Mouse (Mus musculus) NIH3T3 (cell line): ENCODE data around the gene Hnrnpl.

ENCODE experiments used
- DNase-seq: peaks from one replicate; pipeline ENCODE4 v3.0.0-alpha.2; 2012; ENCODE audit warnings: low read depth

Gene Hnrnpl

GRCm38 (mm10) chr7:28790066-28790806 lies 18.1 kb upstream of the Hnrnpl start:
- peak; percentile 69 for DNase-seq

- no peak for DNase-seq
Observed at GRCm38 (mm10) chr7:28791706-28792105, 16.6 kb upstream of the Hnrnpl start.

GRCm38 (mm10) chr7:28792391-28793185 lies 15.8 kb upstream of the Hnrnpl start:
- no peak for DNase-seq

- peak; percentile 50 for DNase-seq
Observed at GRCm38 (mm10) chr7:28793834-28794233, 14.5 kb upstream of the Hnrnpl start.

- DNase-seq = no peak
Observed at GRCm38 (mm10) chr7:28794496-28794895, 13.8 kb upstream of the Hnrnpl start.

- no peak for DNase-seq
Observed at GRCm38 (mm10) chr7:28795832-28796231, 12.5 kb upstream of the Hnrnpl start.

GRCm38 (mm10) chr7:28796562-28796975 lies 11.8 kb upstream of the Hnrnpl start:
- DNase-seq = peak; percentile 45

- DNase-seq = no peak
Observed at GRCm38 (mm10) chr7:28799994-28800393, 8.3 kb upstream of the Hnrnpl start.

GRCm38 (mm10) chr7:28801451-28801850 lies 6.9 kb upstream of the Hnrnpl start:
- DNase-seq = peak; percentile 77

- DNase-seq = peak; percentile 94
Observed at GRCm38 (mm10) chr7:28801901-28802670, 6.3 kb upstream of the Hnrnpl start.

GRCm38 (mm10) chr7:28802846-28803588 lies 5.3 kb upstream of the Hnrnpl start:
- DNase-seq = no peak

GRCm38 (mm10) chr7:28803756-28804155 lies 4.6 kb upstream of the Hnrnpl start:
- no peak for DNase-seq

GRCm38 (mm10) chr7:28806869-28807268 lies 1.5 kb upstream of the Hnrnpl start:
- peak; percentile 54 for DNase-seq

GRCm38 (mm10) chr7:28807641-28808220 lies 610 bp upstream of the Hnrnpl start:
- DNase-seq = peak; percentile 46

GRCm38 (mm10) chr7:28808957-28809393 lies 634 bp downstream of the Hnrnpl start:
- peak; percentile 98 for DNase-seq

GRCm38 (mm10) chr7:28809401-28810089 lies 1.2 kb downstream of the Hnrnpl start:
- peak; percentile 77 for DNase-seq

GRCm38 (mm10) chr7:28810107-28811066 lies 2.0 kb downstream of the Hnrnpl start:
- peak; percentile 99 for DNase-seq

- peak; percentile 98 for DNase-seq
Observed at GRCm38 (mm10) chr7:28811228-28811627, 2.9 kb downstream of the Hnrnpl start.

GRCm38 (mm10) chr7:28811640-28812275 lies 3.4 kb downstream of the Hnrnpl start:
- no peak for DNase-seq
